Mouse (Mus musculus) kidney, adult 2 months (tissue): Measurements from ENCODE around the gene Mas1. TPM values are rescaled to one million over a fixed set of nuclear protein-coding genes. Genes with fewer than 3 reads are reported as not detected.

ENCODE experiments used
- DNase-seq: peaks from one replicate; pipeline ENCODE4 v3.0.0; 2021
- H3K27ac ChIP-seq: fragments of 200-500 bp; 2 replicates; pipeline ENCODE4 v1.5.1; 2012; ENCODE audit warnings: low read depth, low read length, control low read depth, inconsistent platforms; ENCODE audit not compliant: insufficient read depth
- H3K27me3 ChIP-seq: fragments of 200-500 bp; replicated peaks from 2 replicates; pipeline ENCODE4 v1.6.1; 2012; ENCODE audit warnings: mild to moderate bottlenecking, moderate library complexity, low read length, inconsistent platforms; ENCODE audit not compliant: control insufficient read depth, insufficient read depth
- H3K36me3 ChIP-seq: fragments of 200-500 bp; 2 replicates; pipeline ENCODE4 v1.6.1; 2012; ENCODE audit warnings: mild to moderate bottlenecking, moderate library complexity, low read length, inconsistent platforms; ENCODE audit not compliant: control insufficient read depth, insufficient read depth
- H3K4me1 ChIP-seq: fragments of 200-500 bp; 2 replicates; pipeline ENCODE4 v1.6.1; 2011; ENCODE audit warnings: low read length; ENCODE audit not compliant: control insufficient read depth, insufficient read depth
- H3K4me3 ChIP-seq: fragments of 200-500 bp; 2 replicates; pipeline ENCODE4 v1.5.1; 2011; ENCODE audit warnings: mild to moderate bottlenecking, low read depth, low read length, control low read depth; ENCODE audit not compliant: insufficient read depth
- CTCF ChIP-seq: fragments of 200-500 bp; conservative IDR thresholded peaks from 2 replicates; pipeline ENCODE4 v1.5.1; 2011; ENCODE audit warnings: low read depth, mild to moderate bottlenecking, control low read depth, low read length, moderate library complexity, mixed read lengths; ENCODE audit not compliant: insufficient read depth, insufficient read length
- POLR2A ChIP-seq: fragments of 200-500 bp; IDR thresholded peaks from one replicate; pipeline ENCODE4 v1.6.1; 2011; ENCODE audit warnings: low read depth, low read length, control low read depth
- WGBS: fragments of 180-500 bp; shearing (Covaris S2); methylation state at CpG from one replicate; pipeline ENCODE4 v1.1.7; 2018; 5-methylcytosine and 5-hydroxymethylcytosine counted together
- polyA plus RNA-seq: library from polyadenylated mRNA; depleted of rRNA; stranded (reverse); fragments of >200 nt; gene quantifications from 2 replicates; pipeline ENCODE4 v1.2.3, GENCODE M21; 2012; rRNA removed

Mas1 gene
- 0.48 and 1.4 TPM in 2 replicates for polyA plus RNA-seq

- no peaks in the 10 kb centered on the region for H3K4me1 ChIP-seq
- no peaks in the 10 kb centered on the region for H3K36me3 ChIP-seq
- WGBS, result 75% methylated on average over 2 of the region's 2 CpGs
- H3K27ac ChIP-seq, result no peak within 1 kb of the TSS
- no peak for DNase-seq
- no peak within 1 kb of the TSS for H3K4me3 ChIP-seq
- TF ChIP-seq POLR2A (no peak), CTCF (no peak)
- no peaks in the 10 kb centered on the region for H3K27me3 ChIP-seq
Measured at GRCm38 (mm10) chr17:12868043-12868442, at the start of gene Mas1. TSS of gene Mas1 (minus strand) at chr17:12868143.

- DNase-seq, result no peak
- TF ChIP-seq POLR2A (peak; percentile 3), CTCF (no peak)
- H3K27me3 ChIP-seq, result no peaks in the 10 kb centered on the region
- under 1% methylated on average over 40 of the region's 40 CpGs for WGBS
- peak overlapping the region; percentile 71 for H3K27ac ChIP-seq
- 0 out of 2 replicates have a peak, but pooled peaks cover 2% of the 10 kb centered on the region for H3K4me1 ChIP-seq
- peak overlapping the region; percentile 73 for H3K4me3 ChIP-seq
- H3K36me3 ChIP-seq, result peaks cover 5% of the 10 kb centered on the region
Measured at GRCm38 (mm10) chr17:12916588-12917380, 48.8 kb upstream of the Mas1 start.

DNA sequence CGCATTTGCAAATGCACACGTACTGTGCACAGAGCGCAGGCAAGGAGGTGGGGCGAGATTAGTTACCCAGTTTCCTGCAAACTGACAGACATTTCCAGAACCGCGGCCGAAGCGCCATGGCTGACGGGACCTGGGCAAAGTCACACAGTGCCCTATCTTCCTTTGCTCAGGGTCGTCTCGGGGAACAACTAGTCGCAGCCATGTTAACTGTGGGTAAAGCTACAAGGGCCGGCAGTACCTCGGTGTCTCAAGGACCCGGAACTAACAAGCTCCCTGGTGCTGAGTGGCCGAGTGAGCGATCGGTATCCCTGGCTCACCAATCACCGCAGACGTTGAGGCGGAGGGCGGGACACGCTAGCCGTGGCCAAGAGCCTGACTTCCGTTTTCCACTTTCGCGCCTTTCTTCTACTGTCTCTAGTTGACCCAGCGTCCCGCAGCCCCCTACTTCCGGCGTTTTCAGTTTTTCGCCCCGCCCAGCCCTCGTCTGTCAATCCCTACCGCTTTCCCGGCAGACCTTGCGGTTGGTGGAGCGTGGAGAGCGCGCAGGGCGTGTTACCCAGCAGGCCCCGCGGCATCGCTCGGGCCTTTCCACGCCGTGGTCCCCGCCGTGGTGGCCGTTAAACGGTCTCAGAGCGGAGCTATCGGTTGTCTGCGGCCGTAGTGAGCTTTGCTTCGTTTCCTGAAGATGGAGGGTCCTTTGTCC, 48.1 kb upstream of the Mas1 start, which contains the start of gene Mrpl18:
Gene Mrpl18, minus strand, starts transcription at position 465 of the 703 bp plus-strand sequence.
- H3K27ac ChIP-seq, result peak within 1 kb of the TSS; percentile 83
- H3K27me3 ChIP-seq, result no peaks in the 10 kb centered on the region
- 0 out of 2 replicates have a peak, but pooled peaks cover 2% of the 10 kb centered on the region for H3K4me1 ChIP-seq
- peaks cover 4% of the 10 kb centered on the region for H3K36me3 ChIP-seq
- H3K4me3 ChIP-seq, result peak within 1 kb of the TSS; percentile 73
- TF ChIP-seq POLR2A (peak; percentile 64), CTCF (no peak)
- DNase-seq, result peak; percentile 100
- WGBS, result under 1% methylated on average over 56 of the region's 56 CpGs

- WGBS, result under 1% methylated on average over 18 of the region's 18 CpGs
- H3K4me3 ChIP-seq, result peak within 1 kb of the TSS; percentile 73
- TF ChIP-seq CTCF (no peak), POLR2A (no peak)
- DNase-seq, result no peak
- peaks cover 3% of the 10 kb centered on the region for H3K36me3 ChIP-seq
- H3K27ac ChIP-seq, result peak within 1 kb of the TSS; percentile 83
- H3K27me3 ChIP-seq, result no peaks in the 10 kb centered on the region
- 0 out of 2 replicates have a peak, but pooled peaks cover 2% of the 10 kb centered on the region for H3K4me1 ChIP-seq
Measured at GRCm38 (mm10) chr17:12915488-12915880, 47.5 kb upstream of the Mas1 start, which contains the start of gene Tcp1. TSS of gene Tcp1 (plus strand) at chr17:12915701.

- TF ChIP-seq CTCF (no peak), POLR2A (no peak)
- WGBS, result 85% methylated on average over 8 of the region's 8 CpGs
- no peak overlapping the region for H3K4me3 ChIP-seq
- DNase-seq, result no peak
- no peak overlapping the region for H3K27ac ChIP-seq
- peaks cover 2% of the 10 kb centered on the region; the same call in 1 of the 2 replicates for H3K36me3 ChIP-seq
- no peaks in the 10 kb centered on the region for H3K4me1 ChIP-seq
- no peaks in the 10 kb centered on the region for H3K27me3 ChIP-seq
Measured at GRCm38 (mm10) chr17:12910391-12910790, 42.4 kb upstream of the Mas1 start.

- TF ChIP-seq POLR2A (no peak), CTCF (no peak)
- Histone ChIP-seq H3K27ac (no peak within 1 kb of the TSS), H3K4me1 (no peaks in the 10 kb centered on the region), H3K36me3 (peaks cover 2% of the 10 kb centered on the region; the same call in 1 of the 2 replicates), H3K27me3 (no peaks in the 10 kb centered on the region), H3K4me3 (no peak within 1 kb of the TSS)
- no peak for DNase-seq
- WGBS, result 87% methylated on average over 35 of the region's 35 CpGs
Measured at GRCm38 (mm10) chr17:12909361-12910280, 41.7 kb upstream of the Mas1 start, which contains the start of gene Pnldc1. TSS of gene Pnldc1 (minus strand) at chr17:12910230.
